Mouse (Mus musculus): ENCODE data around the gene Teddm1b. TPM values are rescaled to one million over a fixed set of nuclear protein-coding genes. Genes with fewer than 3 reads are reported as not detected.
A peak's percentile ranks its signal among the peaks of the same experiment; 100 is the strongest.
"Not testable (repeated sequence)": the region's sequence is repeated elsewhere in the genome, so short reads cannot be mapped to it uniquely, and the experiment has no call there.

Gene Teddm1b
- 0.12 TPM in 1 of 2 replicates, not detected in the other for polyA plus RNA-seq (2014; fragmentation: Nextera tagmentation; extraction: Ambion mirVana)

DNA sequence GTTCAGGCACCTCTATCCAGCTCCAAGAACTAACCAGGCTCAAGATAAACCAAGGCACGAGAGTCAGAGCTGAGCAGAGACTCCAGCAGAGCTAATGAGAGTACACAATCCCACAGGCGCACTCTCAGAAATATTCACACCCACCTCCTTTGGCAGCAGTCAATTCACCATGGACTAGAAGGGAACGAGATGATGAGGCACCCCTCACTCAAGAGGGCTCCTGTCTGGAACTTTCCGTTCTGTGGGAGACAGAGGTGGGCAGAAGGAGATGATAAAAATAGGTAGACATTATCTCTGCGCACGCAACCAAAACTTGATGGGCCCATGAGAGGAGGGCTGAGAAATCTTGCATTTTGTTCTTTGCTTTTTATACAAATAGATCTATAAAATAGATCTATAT lies at the start of gene Teddm1b:
Gene Teddm1b, plus strand, starts transcription at position 301 of the 400 bp plus-strand sequence.
- no peaks in the 10 kb centered on the region for H3K9me3 ChIP-seq (ENCODE audit: control insufficient read depth, low read length)
- no peaks in the 10 kb centered on the region; a peak in 1 of 4 replicates for H3K4me1 ChIP-seq (ENCODE audit: control insufficient read depth in 2 of 2, insufficient read depth in 2 of 2, low read length in 2 of 2)
- no peak within 1 kb of the TSS for H3K4me2 ChIP-seq (ENCODE audit: low read length)
- no peaks in the 10 kb centered on the region for H3K36me3 ChIP-seq (ENCODE audit: control insufficient read depth, insufficient read depth, low read length)
- no peak within 1 kb of the TSS for H3K4me3 ChIP-seq (ENCODE audit: control insufficient read depth in 1 of 2, insufficient read depth in 1 of 2, low read depth in 1 of 2, low read length in 2 of 2)
- ATAC-seq (ENCODE audit: insufficient number of reproducible peaks, insufficient read depth, low FRiP score, low read depth): no peak
- H3K27me3 ChIP-seq (ENCODE audit: control insufficient read depth, insufficient read depth, low read length): no peaks in the 10 kb centered on the region
- H3K9ac ChIP-seq (ENCODE audit: low read length): no peak within 1 kb of the TSS
- WGBS: 69% methylated on average over 6 of the region's 6 CpGs
- H3K27ac ChIP-seq (replicated peaks in 1 of 2; ENCODE audit: control insufficient read depth in 1 of 2, insufficient read depth in 1 of 2, low read depth in 2 of 2, low read length in 2 of 2): no peak within 1 kb of the TSS

DNA sequence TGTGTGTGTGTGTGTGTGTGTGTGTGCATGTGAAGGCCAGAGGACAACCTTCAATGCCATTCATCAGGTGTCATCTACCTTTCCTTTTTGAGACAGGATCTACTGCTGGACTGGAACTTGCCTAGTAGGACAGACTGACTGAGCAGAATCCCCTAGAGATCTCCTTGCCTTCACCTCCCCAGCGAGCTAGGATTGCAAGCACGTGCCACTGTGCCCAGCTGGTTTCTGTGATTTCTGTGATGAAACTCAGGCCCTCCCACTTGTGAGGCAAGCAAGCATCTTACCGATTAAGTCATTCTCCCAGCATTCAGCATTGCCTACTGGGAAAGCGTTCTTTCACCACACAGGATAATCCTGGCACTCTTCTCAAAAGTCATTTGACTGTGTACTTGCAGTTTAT lies 43.4 kb upstream of the Teddm1b start:
- no peaks in the 10 kb centered on the region for H3K4me1 ChIP-seq (ENCODE audit: control insufficient read depth in 2 of 2, insufficient read depth in 2 of 2, low read length in 2 of 2)
- no peak overlapping the region for H3K4me3 ChIP-seq (ENCODE audit: control insufficient read depth in 1 of 2, insufficient read depth in 1 of 2, low read depth in 1 of 2, low read length in 2 of 2)
- no peaks in the 10 kb centered on the region for H3K9me3 ChIP-seq (ENCODE audit: control insufficient read depth, low read length)
- 60% methylated on average over 4 of the region's 4 CpGs for WGBS
- no peaks in the 10 kb centered on the region for H3K36me3 ChIP-seq (ENCODE audit: control insufficient read depth, insufficient read depth, low read length)
- no peak overlapping the region for H3K27ac ChIP-seq (replicated peaks in 1 of 2; ENCODE audit: control insufficient read depth in 1 of 2, insufficient read depth in 1 of 2, low read depth in 2 of 2, low read length in 2 of 2)
- H3K9ac ChIP-seq (ENCODE audit: low read length): no peak overlapping the region
- no peak for ATAC-seq (ENCODE audit: insufficient number of reproducible peaks, insufficient read depth, low FRiP score, low read depth)
- H3K27me3 ChIP-seq (ENCODE audit: control insufficient read depth, insufficient read depth, low read length): no peaks in the 10 kb centered on the region
- no peak overlapping the region for H3K4me2 ChIP-seq (ENCODE audit: low read length)

DNA sequence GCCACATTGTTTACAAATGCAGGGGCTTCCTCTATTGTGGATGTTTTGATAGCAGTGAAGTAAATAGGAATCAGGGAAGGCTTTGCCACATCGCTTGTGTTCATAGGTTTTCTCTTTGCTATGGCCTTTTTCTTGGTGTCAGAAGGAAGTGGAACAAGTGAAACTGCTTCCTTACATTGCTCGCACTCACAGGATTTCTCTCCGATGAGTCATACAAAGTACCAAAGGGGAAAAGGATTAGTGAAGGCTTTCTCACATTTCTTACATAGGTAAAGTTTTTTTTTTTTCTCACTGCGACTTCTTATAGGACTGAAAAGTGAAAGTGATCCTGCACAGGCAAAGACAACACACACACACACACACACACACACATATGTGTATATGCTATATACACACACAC lies 38.1 kb upstream of the Teddm1b start:
- H3K4me2 ChIP-seq (ENCODE audit: low read length): no peak overlapping the region
- no peaks in the 10 kb centered on the region for H3K4me1 ChIP-seq (ENCODE audit: control insufficient read depth in 2 of 2, insufficient read depth in 2 of 2, low read length in 2 of 2)
- H3K4me3 ChIP-seq (ENCODE audit: control insufficient read depth in 1 of 2, insufficient read depth in 1 of 2, low read depth in 1 of 2, low read length in 2 of 2): no peak overlapping the region
- no peaks in the 10 kb centered on the region for H3K27me3 ChIP-seq (ENCODE audit: control insufficient read depth, insufficient read depth, low read length)
- no peaks in the 10 kb centered on the region for H3K9me3 ChIP-seq (ENCODE audit: control insufficient read depth, low read length)
- H3K27ac ChIP-seq (replicated peaks in 1 of 2; ENCODE audit: control insufficient read depth in 1 of 2, insufficient read depth in 1 of 2, low read depth in 2 of 2, low read length in 2 of 2): no peak overlapping the region
- no peak for ATAC-seq (ENCODE audit: insufficient number of reproducible peaks, insufficient read depth, low FRiP score, low read depth)
- H3K9ac ChIP-seq (ENCODE audit: low read length): no peak overlapping the region
- no peaks in the 10 kb centered on the region for H3K36me3 ChIP-seq (ENCODE audit: control insufficient read depth, insufficient read depth, low read length)
- WGBS: 45% methylated on average over 4 of the region's 4 CpGs

DNA sequence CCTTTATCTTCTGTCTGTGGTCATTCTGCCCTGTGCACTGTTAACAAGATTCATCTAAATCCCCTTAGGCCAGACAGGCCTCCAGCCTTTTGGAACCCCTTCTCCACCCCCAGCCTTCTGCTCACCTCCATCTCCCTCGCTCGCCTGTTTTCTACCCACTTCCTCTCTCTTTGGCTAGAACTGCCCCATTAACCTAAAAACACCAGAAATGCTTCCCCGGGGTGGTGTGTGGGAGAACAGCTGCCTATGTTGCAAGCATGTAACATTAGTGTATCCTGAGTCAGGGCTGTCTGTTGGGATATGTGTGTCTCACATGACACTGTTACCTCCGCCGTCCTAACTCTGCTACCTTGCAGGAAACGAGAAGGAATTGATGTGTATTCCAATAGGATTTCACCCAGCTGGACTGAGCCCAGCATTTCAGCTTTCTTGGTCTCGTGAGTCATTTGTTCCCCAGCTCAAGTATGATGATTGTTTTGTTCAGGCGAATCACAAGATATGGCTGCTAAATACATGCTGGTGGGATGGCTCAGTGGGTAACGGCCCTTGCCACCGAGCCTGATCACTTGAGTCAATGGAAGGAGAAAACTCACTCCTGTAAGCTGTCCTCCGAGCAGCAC lies 31.9 kb upstream of the Teddm1b start:
- H3K4me2 ChIP-seq (ENCODE audit: low read length): no peak overlapping the region
- H3K36me3 ChIP-seq (ENCODE audit: control insufficient read depth, insufficient read depth, low read length): no peaks in the 10 kb centered on the region
- WGBS: 75% methylated on average over 11 of the region's 11 CpGs
- H3K27ac ChIP-seq (replicated peaks in 1 of 2; ENCODE audit: control insufficient read depth in 1 of 2, insufficient read depth in 1 of 2, low read depth in 2 of 2, low read length in 2 of 2): no peak overlapping the region
- no peaks in the 10 kb centered on the region for H3K27me3 ChIP-seq (ENCODE audit: control insufficient read depth, insufficient read depth, low read length)
- H3K4me3 ChIP-seq (ENCODE audit: control insufficient read depth in 1 of 2, insufficient read depth in 1 of 2, low read depth in 1 of 2, low read length in 2 of 2): no peak overlapping the region
- ATAC-seq (ENCODE audit: insufficient number of reproducible peaks, insufficient read depth, low FRiP score, low read depth): no peak
- H3K9me3 ChIP-seq (ENCODE audit: control insufficient read depth, low read length): no peaks in the 10 kb centered on the region
- H3K4me1 ChIP-seq (ENCODE audit: control insufficient read depth in 2 of 2, insufficient read depth in 2 of 2, low read length in 2 of 2): 0 out of 4 replicates have a peak, but pooled peaks cover 0 to 2% of the 10 kb centered on the region in 2 experiments
- no peak overlapping the region for H3K9ac ChIP-seq (ENCODE audit: low read length)

GRCm38 (mm10) chr1:153844042-153844441 lies 30.1 kb upstream of the Teddm1b start, which contains the start of gene Rgsl1:
Gene Rgsl1 (minus strand): TSS chr1:153844142.
- Histone ChIP-seq H3K4me3 (ENCODE audit: control insufficient read depth in 1 of 2, insufficient read depth in 1 of 2, low read depth in 1 of 2, low read length in 2 of 2) (no peak within 1 kb of the TSS), H3K9ac (ENCODE audit: low read length) (no peak within 1 kb of the TSS), H3K4me1 (ENCODE audit: control insufficient read depth in 2 of 2, insufficient read depth in 2 of 2, low read length in 2 of 2) (0 out of 4 replicates have a peak, but pooled peaks cover 0 to 2% of the 10 kb centered on the region in 2 experiments), H3K9me3 (ENCODE audit: control insufficient read depth, low read length) (no peaks in the 10 kb centered on the region), H3K27me3 (ENCODE audit: control insufficient read depth, insufficient read depth, low read length) (no peaks in the 10 kb centered on the region), H3K27ac (replicated peaks in 1 of 2; ENCODE audit: control insufficient read depth in 1 of 2, insufficient read depth in 1 of 2, low read depth in 2 of 2, low read length in 2 of 2) (no peak within 1 kb of the TSS), H3K36me3 (ENCODE audit: control insufficient read depth, insufficient read depth, low read length) (no peaks in the 10 kb centered on the region), H3K4me2 (ENCODE audit: low read length) (no peak within 1 kb of the TSS)
- no peak for ATAC-seq (ENCODE audit: insufficient number of reproducible peaks, insufficient read depth, low FRiP score, low read depth)
- WGBS: 96% methylated on average over 8 of the region's 8 CpGs

- 79% methylated on average over 7 of the region's 7 CpGs for WGBS
- H3K27me3 ChIP-seq (ENCODE audit: control insufficient read depth, insufficient read depth, low read length): no peaks in the 10 kb centered on the region
- H3K4me2 ChIP-seq (ENCODE audit: low read length): no peak overlapping the region
- no peak overlapping the region for H3K9ac ChIP-seq (ENCODE audit: low read length)
- no peaks in the 10 kb centered on the region for H3K36me3 ChIP-seq (ENCODE audit: control insufficient read depth, insufficient read depth, low read length)
- no peak overlapping the region for H3K4me3 ChIP-seq (ENCODE audit: control insufficient read depth in 1 of 2, insufficient read depth in 1 of 2, low read depth in 1 of 2, low read length in 2 of 2)
- no peak for ATAC-seq (ENCODE audit: insufficient number of reproducible peaks, insufficient read depth, low FRiP score, low read depth)
- no peak overlapping the region for H3K27ac ChIP-seq (replicated peaks in 1 of 2; ENCODE audit: control insufficient read depth in 1 of 2, insufficient read depth in 1 of 2, low read depth in 2 of 2, low read length in 2 of 2)
- 0 out of 4 replicates have a peak, but pooled peaks cover 0 to 2% of the 10 kb centered on the region in 2 experiments for H3K4me1 ChIP-seq (ENCODE audit: control insufficient read depth in 2 of 2, insufficient read depth in 2 of 2, low read length in 2 of 2)
- H3K9me3 ChIP-seq (ENCODE audit: control insufficient read depth, low read length): no peaks in the 10 kb centered on the region
Measured at GRCm38 (mm10) chr1:153846420-153846819, 27.7 kb upstream of the Teddm1b start.

DNA sequence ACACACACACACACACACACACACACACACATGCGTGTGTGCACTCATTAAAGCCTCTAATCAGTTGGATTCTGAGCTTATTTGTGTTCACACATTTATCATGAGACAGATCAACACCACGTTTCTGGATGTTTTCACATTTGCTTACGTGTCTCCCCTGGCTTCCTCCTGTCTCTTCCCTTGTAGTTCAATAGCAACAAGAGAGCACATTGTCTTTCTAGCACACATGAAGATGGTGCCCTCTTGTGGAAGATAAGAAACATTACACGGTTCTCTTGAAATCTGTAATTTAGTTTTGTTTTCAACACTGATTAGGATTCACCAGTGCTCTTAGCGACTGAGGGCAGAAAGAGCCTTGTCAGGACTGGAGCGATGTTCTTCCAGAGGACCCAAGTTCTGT lies 27.3 kb upstream of the Teddm1b start:
- ATAC-seq (ENCODE audit: insufficient number of reproducible peaks, insufficient read depth, low FRiP score, low read depth): no peak
- H3K27me3 ChIP-seq (ENCODE audit: control insufficient read depth, insufficient read depth, low read length): no peaks in the 10 kb centered on the region
- WGBS: 18% methylated on average over 6 of the region's 6 CpGs
- no peak overlapping the region; the same call in 1 of the 2 replicates for H3K9ac ChIP-seq (ENCODE audit: low read length)
- no peaks in the 10 kb centered on the region for H3K9me3 ChIP-seq (ENCODE audit: control insufficient read depth, low read length)
- H3K4me2 ChIP-seq (ENCODE audit: low read length): peak overlapping the region; percentile 32; the same call in 1 of the 2 replicates
- no peak overlapping the region for H3K4me3 ChIP-seq (ENCODE audit: control insufficient read depth in 1 of 2, insufficient read depth in 1 of 2, low read depth in 1 of 2, low read length in 2 of 2)
- 0 out of 4 replicates have a peak, but pooled peaks cover 0 to 2% of the 10 kb centered on the region in 2 experiments for H3K4me1 ChIP-seq (ENCODE audit: control insufficient read depth in 2 of 2, insufficient read depth in 2 of 2, low read length in 2 of 2)
- H3K36me3 ChIP-seq (ENCODE audit: control insufficient read depth, insufficient read depth, low read length): no peaks in the 10 kb centered on the region
- H3K27ac ChIP-seq (replicated peaks in 1 of 2; ENCODE audit: control insufficient read depth in 1 of 2, insufficient read depth in 1 of 2, low read depth in 2 of 2, low read length in 2 of 2): no peak overlapping the region

GRCm38 (mm10) chr1:153852696-153853095 lies 21.4 kb upstream of the Teddm1b start:
- not testable (repeated sequence) for H3K9ac ChIP-seq (ENCODE audit: low read length); H3K36me3 ChIP-seq (ENCODE audit: control insufficient read depth, insufficient read depth, low read length); H3K4me3 ChIP-seq (ENCODE audit: control insufficient read depth in 1 of 2, insufficient read depth in 1 of 2, low read depth in 1 of 2, low read length in 2 of 2); H3K9me3 ChIP-seq (ENCODE audit: control insufficient read depth, low read length); H3K4me2 ChIP-seq (ENCODE audit: low read length); H3K27me3 ChIP-seq (ENCODE audit: control insufficient read depth, insufficient read depth, low read length); H3K4me1 ChIP-seq (ENCODE audit: control insufficient read depth in 2 of 2, insufficient read depth in 2 of 2, low read length in 2 of 2); H3K27ac ChIP-seq (replicated peaks in 1 of 2; ENCODE audit: control insufficient read depth in 1 of 2, insufficient read depth in 1 of 2, low read depth in 2 of 2, low read length in 2 of 2); ATAC-seq (ENCODE audit: insufficient number of reproducible peaks, insufficient read depth, low FRiP score, low read depth)
- WGBS: 73% methylated on average over 7 of the region's 7 CpGs
